In genomic region chr5:52812456-52812855, GRCm38 (mm10) we compare ENCODE assay signal across 16 mouse cellular contexts.
"Had no signal": no experiment of that assay in that cellular context is flagged by ENCODE, and none has a peak within 500 bp of the region (broad histone marks: within the 10 kb centered on the region; RNA-seq: fewer than 3 reads in every experiment).

No protein-coding gene starts in this region.

- ATAC-seq: intestine, embryonic 15.5 days had no signal

- H3K27me3 ChIP-seq: intestine, embryonic 15.5 days; kidney, embryonic 15.5 days; liver, embryonic 13.5 days had no signal

- H3K9ac ChIP-seq: intestine, embryonic 15.5 days; kidney, embryonic 15.5 days; liver, embryonic 13.5 days had no signal

- DNase-seq: kidney, adult 11 months; kidney, adult 8-10 months; kidney, postnatal 10 days; kidney, postnatal 36 days; layer of hippocampus, postnatal 36 days; liver, embryonic 13.5 days; lung, adult 2 months; lung, postnatal 14 days; lung, postnatal 4 days; midbrain, embryonic 14.5 days; thymus, adult 2 months; thymus, postnatal 14 days; thymus, postnatal 4 days had no signal

- H3K4me1 ChIP-seq: intestine, embryonic 15.5 days; kidney, embryonic 15.5 days; liver, embryonic 13.5 days had no signal

- H3K9me3 ChIP-seq: intestine, embryonic 15.5 days; kidney, embryonic 15.5 days; liver, embryonic 13.5 days had no signal

- H3K27ac ChIP-seq: intestine, embryonic 15.5 days; kidney, embryonic 15.5 days; liver, embryonic 13.5 days had no signal

- H3K4me3 ChIP-seq: intestine, embryonic 15.5 days; kidney, embryonic 15.5 days; liver, embryonic 13.5 days had no signal

- H3K4me2 ChIP-seq: intestine, embryonic 15.5 days; kidney, embryonic 15.5 days; liver, embryonic 13.5 days; midbrain, embryonic 11.5 days had no signal
